Mouse (Mus musculus): ENCODE measurements around the gene Cbln3. TPM values are rescaled to one million over a fixed set of nuclear protein-coding genes. Genes with fewer than 3 reads are reported as not detected.
A peak's percentile ranks its signal among the peaks of the same experiment; 100 is the strongest.

Cbln3 gene
- polyA plus RNA-seq, 1 experiment = 0.28 TPM

GRCm38 (mm10) chr14:55853621-55854285 is 30.4 kb downstream of the Cbln3 start, which contains the start of gene Nynrin:
Gene Nynrin, plus strand, starts transcription at chr14:55854010.
- H3K36me3 ChIP-seq (ENCODE audit: control insufficient read depth, insufficient read depth) = no peaks in the 10 kb centered on the region
- no peaks in the 10 kb centered on the region for H3K79me2 ChIP-seq (ENCODE audit: control insufficient read depth, insufficient read depth)
- peak within 1 kb of the TSS; percentile 30 for H3K4me2 ChIP-seq (ENCODE audit: low read depth)
- H3ac ChIP-seq (ENCODE audit: control insufficient read depth, insufficient read length) = no peak within 1 kb of the TSS
- TF ChIP-seq TCF12 (IDR thresholded peaks at IDR 0.05; ENCODE audit: insufficient read depth, poor library complexity, severe bottlenecking) (no peak), E2F4 (IDR thresholded peaks at IDR 0.05; ENCODE audit: insufficient read depth) (no peak), SRF (IDR thresholded peaks at IDR 0.05; ENCODE audit: control insufficient read depth, insufficient read length, low read depth) (no peak), MYOD1 (IDR thresholded peaks at IDR 0.05; ENCODE audit: control insufficient read depth in 1 of 3, insufficient read length in 2 of 3, low read depth in 2 of 3) (no peak), MYOG (IDR thresholded peaks at IDR 0.05; ENCODE audit: control insufficient read depth in 1 of 3, insufficient read depth in 1 of 3, insufficient read length in 2 of 3, low read depth in 2 of 3) (no peak)
- H3K27me3 ChIP-seq (ENCODE audit: control insufficient read depth, insufficient read depth, insufficient read length) = peaks cover 22% of the 10 kb centered on the region
- H3K4me3 ChIP-seq = no peak within 1 kb of the TSS

GRCm38 (mm10) chr14:55852646-55853551 is 31.3 kb downstream of the Cbln3 start:
- Histone ChIP-seq H3K27me3 (ENCODE audit: control insufficient read depth, insufficient read depth, insufficient read length) (peaks cover 22% of the 10 kb centered on the region), H3K4me3 (no peak overlapping the region)
- TF ChIP-seq MAX (IDR thresholded peaks at IDR 0.05; ENCODE audit: low read depth) = no peak
- no peak for TF ChIP-seq REST (IDR thresholded peaks at IDR 0.05; ENCODE audit: insufficient read depth, insufficient read length)
- TF ChIP-seq POLR2A (IDR thresholded peaks at IDR 0.05; ENCODE audit: insufficient read length, low read depth) = no peak
- no peak for TF ChIP-seq E2F4 (IDR thresholded peaks at IDR 0.05; ENCODE audit: insufficient read depth)
- no peak for TF ChIP-seq CEBPB (IDR thresholded peaks at IDR 0.05; ENCODE audit: insufficient read depth, poor library complexity, severe bottlenecking)

GRCm38 (mm10) chr14:55850885-55851284 is 33.3 kb downstream of the Cbln3 start:
- no peak overlapping the region for H3K4me2 ChIP-seq (ENCODE audit: low read depth)
- no peak overlapping the region for H3K4me3 ChIP-seq
- H3K36me3 ChIP-seq (ENCODE audit: control insufficient read depth, insufficient read depth) = no peaks in the 10 kb centered on the region
- no peak overlapping the region for H3ac ChIP-seq (ENCODE audit: control insufficient read depth, insufficient read length)
- H3K79me2 ChIP-seq (ENCODE audit: control insufficient read depth, insufficient read depth) = no peaks in the 10 kb centered on the region
- peaks cover 20% of the 10 kb centered on the region for H3K27me3 ChIP-seq (ENCODE audit: control insufficient read depth, insufficient read depth, insufficient read length)
- TF ChIP-seq REST (IDR thresholded peaks at IDR 0.05; ENCODE audit: insufficient read depth, insufficient read length) (no peak), E2F4 (IDR thresholded peaks at IDR 0.05; ENCODE audit: insufficient read depth) (no peak), USF1 (IDR thresholded peaks at IDR 0.05; ENCODE audit: low read depth) (no peak), MYOD1 (IDR thresholded peaks at IDR 0.05; ENCODE audit: control insufficient read depth in 1 of 3, insufficient read length in 2 of 3, low read depth in 2 of 3) (no peak), CEBPB (IDR thresholded peaks at IDR 0.05; ENCODE audit: insufficient read depth, poor library complexity, severe bottlenecking) (no peak), POLR2AphosphoS2 (IDR thresholded peaks at IDR 0.05; ENCODE audit: insufficient read length, low read depth) (no peak)

More at GRCm38 (mm10) chr14:55852646-55853551, 31.3 kb downstream of the Cbln3 start:
- Histone ChIP-seq H3K4me2 (ENCODE audit: low read depth) (no peak overlapping the region), H3K36me3 (ENCODE audit: control insufficient read depth, insufficient read depth) (no peaks in the 10 kb centered on the region), H3ac (ENCODE audit: control insufficient read depth, insufficient read length) (no peak overlapping the region), H3K79me2 (ENCODE audit: control insufficient read depth, insufficient read depth) (no peaks in the 10 kb centered on the region)

- TF ChIP-seq SRF (IDR thresholded peaks at IDR 0.05; ENCODE audit: control insufficient read depth, insufficient read length, low read depth) = no peak
- no peak for TF ChIP-seq MAX (IDR thresholded peaks at IDR 0.05; ENCODE audit: low read depth)
- TF ChIP-seq POLR2A (IDR thresholded peaks at IDR 0.05; ENCODE audit: insufficient read length, low read depth) = no peak
- H3K4me3 ChIP-seq = no peak overlapping the region
- H3K36me3 ChIP-seq (ENCODE audit: control insufficient read depth, insufficient read depth) = no peaks in the 10 kb centered on the region
- no peak overlapping the region for H3ac ChIP-seq (ENCODE audit: control insufficient read depth, insufficient read length)
- H3K27me3 ChIP-seq (ENCODE audit: control insufficient read depth, insufficient read depth, insufficient read length) = peaks cover 7% of the 10 kb centered on the region
- no peak overlapping the region for H3K4me2 ChIP-seq (ENCODE audit: low read depth)
- H3K79me2 ChIP-seq (ENCODE audit: control insufficient read depth, insufficient read depth) = no peaks in the 10 kb centered on the region
Measured at GRCm38 (mm10) chr14:55845506-55846294, 38.5 kb downstream of the Cbln3 start.

- H3K4me3 ChIP-seq = no peak overlapping the region
- TF ChIP-seq USF1 (IDR thresholded peaks at IDR 0.05; ENCODE audit: low read depth) = no peak
- H3K4me2 ChIP-seq (ENCODE audit: low read depth) = no peak overlapping the region
- H3K79me2 ChIP-seq (ENCODE audit: control insufficient read depth, insufficient read depth) = no peaks in the 10 kb centered on the region
- H3K27me3 ChIP-seq (ENCODE audit: control insufficient read depth, insufficient read depth, insufficient read length) = peaks cover 7% of the 10 kb centered on the region
- no peaks in the 10 kb centered on the region for H3K36me3 ChIP-seq (ENCODE audit: control insufficient read depth, insufficient read depth)
- H3ac ChIP-seq (ENCODE audit: control insufficient read depth, insufficient read length) = no peak overlapping the region
Measured at GRCm38 (mm10) chr14:55842794-55843193, 41.4 kb downstream of the Cbln3 start.
